Mouse (Mus musculus): ENCODE measurements at regions not wholly inside any gene's neighbourhood (a gene's known extent, or its start where the extent isn't known, plus 50 kb on each side); places are given as distances from the start of the nearest gene placed in this dataset.

DNA sequence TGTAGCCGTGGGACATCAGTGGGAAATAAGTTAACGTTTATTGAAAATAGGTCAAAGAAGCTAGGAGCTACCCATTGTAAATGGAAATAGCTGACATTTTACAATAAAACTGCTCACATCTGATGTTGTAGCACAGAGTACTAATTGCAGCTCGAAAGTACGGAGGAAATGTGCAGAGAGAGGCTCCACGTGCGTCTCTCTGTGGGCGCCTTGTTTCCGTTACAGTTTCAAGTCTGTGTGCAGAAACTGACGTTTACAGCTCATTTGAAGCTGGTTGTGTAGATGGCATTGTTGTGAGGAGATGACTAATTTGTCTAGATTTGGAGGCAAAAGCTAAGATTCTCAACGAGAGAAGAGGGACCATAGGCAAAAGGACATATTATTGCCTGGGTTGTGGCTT, 78.4 kb upstream of the Stard3nl start:
- TF ChIP-seq CTCF (IDR thresholded peaks at IDR 0.05; ENCODE audit: borderline replicate concordance, insufficient read depth, low read depth, low read length) (no peak), POLR2A (IDR thresholded peaks at IDR 0.05; ENCODE audit: borderline replicate concordance, insufficient read depth, low read length) (no peak)

Measured in cerebellum, adult 2 months (tissue).